Comparison of ENCODE assay signal across 24 mouse cellular contexts in the genomic region with DNA sequence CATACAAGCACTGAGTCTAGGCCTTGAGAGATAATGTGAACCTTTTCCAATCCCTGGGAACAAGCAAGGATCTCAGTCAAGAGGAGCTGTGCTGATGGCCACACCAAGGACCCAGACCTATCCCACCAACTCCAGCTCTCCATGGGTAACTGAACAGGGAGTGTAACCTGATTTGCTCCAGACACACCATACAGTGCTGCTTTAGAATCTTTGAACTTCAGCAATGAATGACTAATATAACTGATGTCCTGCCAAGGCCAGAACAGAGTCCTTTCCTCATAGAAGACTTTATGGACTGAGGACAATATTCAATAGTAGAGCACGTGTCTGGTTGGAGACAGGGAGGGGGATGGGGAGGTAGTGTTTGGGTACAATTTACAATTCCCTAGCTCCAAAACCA. TPM values are rescaled to one million over a fixed set of nuclear protein-coding genes. Genes with fewer than 3 reads are reported as not detected.
A peak's percentile ranks its signal among the peaks of the same experiment; 100 is the strongest.
DNase-seq lines count a peak whose midpoint lies in the region; ATAC-seq and TF ChIP-seq lines count a peak whose summit lies in the region.
"Had no signal": no experiment of that assay in that cellular context is flagged by ENCODE, and none has a peak within 500 bp of the region (broad histone marks: within the 10 kb centered on the region; RNA-seq: fewer than 3 reads in every experiment).

No protein-coding gene starts in this region.

- TF ChIP-seq POLR2A in liver, adult 2 months (IDR thresholded peaks at IDR 0.05; ENCODE audit: extremely low read depth, insufficient read depth, low read length): no peak
- no peak for TF ChIP-seq POLR2A in small intestine, adult 2 months (IDR thresholded peaks at IDR 0.05; ENCODE audit: low read depth, low read length)

- no peak for ATAC-seq in liver, embryonic 12.5 days
- ATAC-seq in stomach, postnatal 0 days (ENCODE audit: low FRiP score, low TSS enrichment): no peak
- ATAC-seq: activated CD4-positive, CD25-positive, alpha-beta regulatory T cell, adult 4 months; forebrain, embryonic 14.5 days; hindbrain, postnatal 0 days had no signal

- DNase-seq in adrenal gland, adult (ENCODE audit: inconsistent age in 2 of 2, low spot score in 1 of 2): peak; percentile 18 to 74
- DNase-seq in adrenal gland, adult 8-10 months: no peak
- DNase-seq in kidney, adult 11 months: peak; percentile 61
- DNase-seq in kidney, postnatal 4 days: no peak
- peak; percentile 94 for DNase-seq in liver, adult 2 months (ENCODE audit: extremely low read depth, low read depth, low spot score)
- DNase-seq in stomach, postnatal 0 days (ENCODE audit: low spot score): no peak
- DNase-seq: adrenal gland, postnatal 14 days; cerebellum, adult 9-11 months; layer of hippocampus, adult 9-11 months; lung, adult 18-20 months; lung, postnatal 10 days; right cerebral cortex, adult 18-20 months; right cerebral cortex, postnatal 4 days; thymus, adult 2 months had no signal

- H3K9me3 ChIP-seq in liver, embryonic 12.5 days (replicated peaks): no peaks in the 10 kb centered on the region
- H3K9me3 ChIP-seq in stomach, postnatal 0 days (ENCODE audit: control insufficient read depth, low read length): no peaks in the 10 kb centered on the region
- H3K9me3 ChIP-seq: embryonic facial prominence, embryonic 15.5 days; limb, embryonic 15.5 days; midbrain, embryonic 10.5 days; neural tube, embryonic 15.5 days had no signal

- H3K9ac ChIP-seq in liver, adult 2 months (ENCODE audit: low read depth, low read length): no peak overlapping the region
- no peak overlapping the region for H3K9ac ChIP-seq in liver, embryonic 12.5 days
- no peak overlapping the region for H3K9ac ChIP-seq in stomach, postnatal 0 days (ENCODE audit: low read length)
- H3K9ac ChIP-seq: embryonic facial prominence, embryonic 15.5 days; limb, embryonic 15.5 days; neural tube, embryonic 15.5 days had no signal

- TF ChIP-seq CTCF in liver, adult 2 months (IDR thresholded peaks at IDR 0.05; ENCODE audit: low read depth, low read length): no peak
- TF ChIP-seq CTCF in small intestine, adult 2 months (IDR thresholded peaks at IDR 0.05; ENCODE audit: extremely low read depth, insufficient read length, insufficient replicate concordance, low read depth, low read length): no peak
- TF ChIP-seq CTCF in stomach, postnatal 0 days (IDR thresholded peaks at IDR 0.05; ENCODE audit: low read depth): no peak

- no peaks in the 10 kb centered on the region for H3K27me3 ChIP-seq in liver, adult 2 months (ENCODE audit: control insufficient read depth, insufficient read depth, low read length)
- H3K27me3 ChIP-seq in liver, embryonic 12.5 days (replicated peaks): no peaks in the 10 kb centered on the region
- no peaks in the 10 kb centered on the region for H3K27me3 ChIP-seq in small intestine, adult 2 months (ENCODE audit: control insufficient read depth, insufficient read depth, low read length)
- H3K27me3 ChIP-seq in stomach, postnatal 0 days (ENCODE audit: control insufficient read depth, insufficient read depth, low read length): no peaks in the 10 kb centered on the region
- H3K27me3 ChIP-seq: embryonic facial prominence, embryonic 15.5 days; limb, embryonic 15.5 days; neural tube, embryonic 15.5 days had no signal

- H3K36me3 ChIP-seq in liver, adult 2 months (ENCODE audit: control insufficient read depth, insufficient read depth, low read length): no peaks in the 10 kb centered on the region
- no peaks in the 10 kb centered on the region for H3K36me3 ChIP-seq in liver, embryonic 12.5 days
- no peaks in the 10 kb centered on the region for H3K36me3 ChIP-seq in small intestine, adult 2 months (ENCODE audit: control insufficient read depth, insufficient read depth, low read length)
- H3K36me3 ChIP-seq in stomach, postnatal 0 days (ENCODE audit: control insufficient read depth, insufficient read depth, low read length): no peaks in the 10 kb centered on the region
- H3K36me3 ChIP-seq: embryonic facial prominence, embryonic 15.5 days; limb, embryonic 15.5 days; midbrain, embryonic 10.5 days; neural tube, embryonic 15.5 days had no signal

- peak overlapping the region; percentile 57 for H3K27ac ChIP-seq in liver, adult 2 months (replicated peaks; ENCODE audit: insufficient read depth, low read depth, low read length)
- H3K27ac ChIP-seq in liver, embryonic 12.5 days: no peak overlapping the region
- H3K27ac ChIP-seq in small intestine, adult 2 months (ENCODE audit: insufficient read depth, low read depth, low read length): peak overlapping the region; percentile 98
- H3K27ac ChIP-seq in stomach, postnatal 0 days (replicated peaks): no peak overlapping the region
- H3K27ac ChIP-seq: embryonic facial prominence, embryonic 15.5 days; hindbrain, postnatal 0 days; limb, embryonic 15.5 days; midbrain, embryonic 10.5 days; neural tube, embryonic 15.5 days had no signal

- TF ChIP-seq EP300 in stomach, postnatal 0 days (optimal IDR thresholded peaks at IDR 0.05): no peak

- no peak overlapping the region for H3K4me3 ChIP-seq in liver, adult 2 months (ENCODE audit: insufficient read depth, low read depth, low read length)
- H3K4me3 ChIP-seq in liver, embryonic 12.5 days: no peak overlapping the region
- H3K4me3 ChIP-seq in small intestine, adult 2 months (ENCODE audit: low read depth, low read length): no peak overlapping the region
- H3K4me3 ChIP-seq in stomach, postnatal 0 days (ENCODE audit: low read depth, low read length): no peak overlapping the region
- H3K4me3 ChIP-seq: embryonic facial prominence, embryonic 15.5 days; limb, embryonic 15.5 days; midbrain, embryonic 10.5 days; neural tube, embryonic 15.5 days had no signal

- H3K4me1 ChIP-seq in liver, adult 2 months (ENCODE audit: control insufficient read depth, insufficient read depth, low read length): peaks cover 45% of the 10 kb centered on the region
- H3K4me1 ChIP-seq in liver, embryonic 12.5 days: peaks cover 45% of the 10 kb centered on the region
- peaks cover 27% of the 10 kb centered on the region; the same call in 1 of the 2 replicates for H3K4me1 ChIP-seq in small intestine, adult 2 months (ENCODE audit: control insufficient read depth, insufficient read depth, insufficient read length, low read length)
- H3K4me1 ChIP-seq in stomach, postnatal 0 days (replicated peaks; ENCODE audit: control insufficient read depth, insufficient read depth): no peaks in the 10 kb centered on the region; the same call in 1 of the 2 replicates

- no peak overlapping the region for H3K4me2 ChIP-seq in liver, embryonic 12.5 days
- H3K4me2 ChIP-seq in stomach, postnatal 0 days (replicated peaks; ENCODE audit: low read depth): no peak overlapping the region
- H3K4me2 ChIP-seq: embryonic facial prominence, embryonic 15.5 days; limb, embryonic 15.5 days; neural tube, embryonic 15.5 days had no signal

- 11% methylated on average over 1 of the region's 1 CpGs for WGBS in liver, adult 2 months
- WGBS in liver, embryonic 12.5 days (ENCODE audit: insufficient replicate concordance): 48% methylated on average over 1 of the region's 1 CpGs
- WGBS in small intestine, adult 2 months: 30% methylated on average over 1 of the region's 1 CpGs
- 59% methylated on average over 1 of the region's 1 CpGs for WGBS in stomach, postnatal 0 days

- no peaks in the 10 kb centered on the region for H3K79me2 ChIP-seq in liver, adult 2 months (ENCODE audit: control insufficient read depth, insufficient read depth, low read length)

RNA-seq across cellular contexts. Expression of a gene that starts 14.2 kb away (rescaled TPM):
- 100 to 1,000 TPM; 143 to 180 (median 160) TPM for total RNA-seq in adrenal gland, adult 8-10 months (2022)
- 77.0 and 79.8 TPM in 2 replicates for total RNA-seq in liver, adult 2 months (2014; rRNA removed)
- polyA plus RNA-seq in liver, adult 2 months (2012; rRNA removed): 22.6 and 27.5 TPM in 2 replicates
- polyA plus RNA-seq in liver, embryonic 12.5 days (2016; fragmentation: Nextera tagmentation; extraction: Ambion mirVana): 22.0 and 22.2 TPM in 2 replicates
- polyA plus RNA-seq in small intestine, adult 2 months (2012; rRNA removed): 9.5 and 18.1 TPM in 2 replicates
- 12.6 and 12.9 TPM in 2 replicates for polyA plus RNA-seq in stomach, postnatal 0 days (2015; fragmentation: Nextera tagmentation; extraction: Ambion mirVana)

RNA-seq across cellular contexts. Expression of a gene that starts 20.1 kb away (rescaled TPM):
- 100 to 1,000 TPM; 160 to 274 (median 195) TPM for total RNA-seq in adrenal gland, adult 8-10 months (2022)
- total RNA-seq in liver, adult 2 months (2014; rRNA removed): 292 and 434 TPM in 2 replicates
- 374 and 481 TPM in 2 replicates for polyA plus RNA-seq in liver, adult 2 months (2012; rRNA removed)
- polyA plus RNA-seq in liver, embryonic 12.5 days (2016; fragmentation: Nextera tagmentation; extraction: Ambion mirVana): 2.5 and 3.6 TPM in 2 replicates
- 56.5 and 140 TPM in 2 replicates for polyA plus RNA-seq in small intestine, adult 2 months (2012; rRNA removed)
- polyA plus RNA-seq in stomach, postnatal 0 days (2015; fragmentation: Nextera tagmentation; extraction: Ambion mirVana): 37.8 and 38.2 TPM in 2 replicates
- total RNA-seq: common myeloid progenitor, adult 5-6 weeks had no signal

RNA-seq across cellular contexts. Expression of a gene that starts 56.5 kb away (rescaled TPM):
- total RNA-seq in adrenal gland, adult 8-10 months (2022): 100 to 1,000 TPM; 232 to 302 (median 271) TPM
- total RNA-seq in liver, adult 2 months (2014; rRNA removed): 180 and 184 TPM in 2 replicates
- 72.8 and 73.6 TPM in 2 replicates for polyA plus RNA-seq in liver, adult 2 months (2012; rRNA removed)
- polyA plus RNA-seq in liver, embryonic 12.5 days (2016; fragmentation: Nextera tagmentation; extraction: Ambion mirVana): 472 and 504 TPM in 2 replicates
- polyA plus RNA-seq in small intestine, adult 2 months (2012; rRNA removed): 30.4 and 38.8 TPM in 2 replicates
- polyA plus RNA-seq in stomach, postnatal 0 days (2015; fragmentation: Nextera tagmentation; extraction: Ambion mirVana): 247 and 248 TPM in 2 replicates

RNA-seq across cellular contexts. Expression of a gene that starts 56.6 kb away (rescaled TPM):
- total RNA-seq in adrenal gland, adult 8-10 months (2022): 10 to 100 TPM; 25.9 to 29.7 (median 27.9) TPM
- 20.1 and 20.4 TPM in 2 replicates for total RNA-seq in liver, adult 2 months (2014; rRNA removed)
- polyA plus RNA-seq in liver, adult 2 months (2012; rRNA removed): 8.5 and 13.7 TPM in 2 replicates
- 10.0 and 10.6 TPM in 2 replicates for polyA plus RNA-seq in liver, embryonic 12.5 days (2016; fragmentation: Nextera tagmentation; extraction: Ambion mirVana)
- 2.4 and 4.0 TPM in 2 replicates for polyA plus RNA-seq in small intestine, adult 2 months (2012; rRNA removed)
- polyA plus RNA-seq in stomach, postnatal 0 days (2015; fragmentation: Nextera tagmentation; extraction: Ambion mirVana): 9.9 and 10.4 TPM in 2 replicates

Comparison
In these comparisons a context has a peak if more than half of its experiments do, and no peak if none do; other contexts are left out.
1. DNase-seq: peak in adrenal gland, adult (2 of 2), kidney, adult 11 months (single experiment) and liver, adult 2 months (single experiment); none in adrenal gland, adult 8-10 months (single experiment), kidney, postnatal 4 days (0 of 2) and stomach, postnatal 0 days (single experiment).
2. H3K27ac ChIP-seq: peak in liver, adult 2 months (single experiment) and small intestine, adult 2 months (single experiment); none in liver, embryonic 12.5 days (single experiment) and stomach, postnatal 0 days (single experiment).